Mouse (Mus musculus) adrenal gland, adult 18-20 months (tissue): Measurements from ENCODE around the gene Pla2g4a. TPM values are rescaled to one million over a fixed set of nuclear protein-coding genes. Genes with fewer than 3 reads are reported as not detected.
"Not testable (repeated sequence)": the region's sequence is repeated elsewhere in the genome, so short reads cannot be mapped to it uniquely, and the experiment has no call there.

Experiments used
- DNase-seq, 2 experiments: peaks; one replicate each; pipeline ENCODE4 v3.0.0; 2021 to 2022; ENCODE audit warnings: low spot score in 2 of 2
- total RNA-seq, 2 experiments: library from RNA; stranded (reverse); gene quantifications; 1 replicate in 1 of 2; 2 replicates in 1 of 2; pipeline ENCODE4 v1.2.3; 2021

Gene Pla2g4a
- total RNA-seq, 2 experiments from 2014 or later, result 4.3 to 5.2 TPM

DNA sequence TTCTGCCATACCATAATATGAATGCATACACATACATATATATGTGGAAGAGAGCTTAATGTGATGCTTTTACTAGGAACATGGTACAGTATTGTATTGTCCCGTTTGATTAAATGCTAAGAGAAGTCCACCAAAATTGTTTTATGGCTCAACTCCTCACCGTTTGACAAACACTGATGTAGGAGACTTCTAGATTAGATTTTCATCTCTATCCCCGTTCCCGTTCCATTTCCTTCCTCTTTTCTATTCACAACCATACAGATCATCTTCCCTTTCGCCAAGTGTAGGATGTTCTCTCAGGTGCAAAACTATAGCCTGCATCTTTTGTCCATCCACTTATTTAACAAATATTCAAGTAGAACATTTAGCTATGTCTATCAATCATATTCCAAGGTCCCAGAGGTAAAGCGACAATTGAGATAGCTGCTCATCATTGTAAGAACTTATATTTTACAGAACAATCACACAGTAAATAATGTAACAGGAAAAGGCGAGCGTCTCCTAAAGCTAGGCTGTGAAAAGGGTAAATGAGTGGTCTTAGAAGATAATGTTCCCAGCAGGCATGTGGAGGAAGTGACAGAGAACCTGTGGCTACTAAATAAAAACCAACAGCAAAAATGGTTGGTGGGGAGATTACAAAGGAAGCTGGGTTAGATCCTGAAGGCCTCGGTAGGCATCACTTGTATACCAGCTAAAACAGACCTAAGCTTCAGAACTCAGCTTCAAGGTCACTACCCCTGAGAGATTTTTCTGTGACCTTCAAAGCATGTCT is 21.6 kb downstream of the Pla2g4a start:
- no peak for DNase-seq

DNA sequence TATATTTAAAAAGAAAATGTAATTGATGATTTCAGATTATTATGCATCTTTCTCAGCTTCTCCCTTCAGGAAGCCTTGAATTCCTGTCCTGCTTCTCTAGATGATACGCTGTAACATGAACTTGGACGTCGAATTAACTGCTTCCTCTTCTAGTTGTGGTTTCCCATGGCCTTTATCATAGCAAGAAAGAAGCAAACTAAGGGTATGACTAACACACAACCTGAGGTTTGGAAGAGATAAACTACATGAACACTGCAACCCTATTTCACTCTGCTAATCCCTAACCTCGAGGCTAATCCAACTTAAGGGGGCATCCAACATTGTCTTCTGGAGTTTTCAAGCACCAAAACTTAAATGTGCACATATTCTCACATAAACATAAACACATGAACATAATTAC is 23.3 kb downstream of the Pla2g4a start:
- no peak for DNase-seq

DNA sequence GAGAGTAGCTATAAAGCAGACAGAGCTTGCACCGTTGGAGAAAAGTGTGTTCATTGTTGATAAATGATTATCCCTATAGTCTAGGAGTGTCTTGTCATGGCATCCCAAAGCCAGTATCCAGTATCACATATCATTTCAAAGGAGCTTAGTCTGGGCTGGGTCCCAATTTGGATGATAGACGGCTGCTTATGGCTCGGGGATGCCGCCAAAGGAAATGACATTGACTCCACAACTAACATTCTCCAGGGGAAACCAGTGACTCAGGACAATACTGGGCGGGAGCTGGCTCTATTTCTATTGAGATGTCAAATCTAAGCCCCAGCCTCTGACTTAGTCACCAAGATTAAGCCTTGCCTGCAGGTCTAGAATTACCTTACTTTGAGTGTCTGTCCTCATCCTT is 31.9 kb downstream of the Pla2g4a start:
- DNase-seq, result no peak

DNA sequence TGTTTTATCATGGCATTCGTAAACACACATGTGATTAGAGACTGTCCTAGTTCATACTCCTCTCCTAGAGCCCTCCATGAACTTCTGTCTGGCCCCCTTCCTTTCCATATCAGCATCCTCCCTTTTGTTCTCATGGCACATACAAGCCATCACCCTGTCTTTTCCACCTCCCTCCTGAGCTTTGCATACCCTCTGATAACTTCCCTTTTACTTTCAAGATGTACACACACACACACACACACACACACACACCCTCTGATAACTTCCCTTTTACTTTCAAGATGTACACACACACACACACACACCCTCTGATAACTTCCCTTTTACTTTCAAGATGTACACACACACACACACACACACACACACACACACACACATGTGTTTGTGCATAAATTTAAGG is 37.4 kb downstream of the Pla2g4a start:
- DNase-seq, result not testable (repeated sequence)

DNA sequence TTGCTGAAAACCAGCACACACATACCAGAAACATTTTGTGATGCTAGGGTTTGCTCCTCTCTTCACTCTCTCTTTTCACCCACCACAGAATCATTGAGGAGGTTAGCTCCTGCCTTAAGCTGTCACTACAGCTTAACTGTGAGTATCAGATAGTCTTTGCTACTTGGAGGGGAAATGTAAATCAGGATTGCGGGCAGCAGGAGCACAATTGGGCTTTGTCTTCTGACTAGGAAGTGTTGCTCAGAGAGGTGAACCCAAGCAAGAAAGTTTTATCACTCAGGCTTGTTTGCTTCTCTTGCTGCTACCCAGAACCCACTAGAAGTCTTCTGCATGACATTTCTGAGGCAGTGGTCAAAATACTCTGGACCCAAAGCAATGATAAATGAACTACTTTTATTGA is 38.9 kb downstream of the Pla2g4a start:
- DNase-seq, result no peak

DNA sequence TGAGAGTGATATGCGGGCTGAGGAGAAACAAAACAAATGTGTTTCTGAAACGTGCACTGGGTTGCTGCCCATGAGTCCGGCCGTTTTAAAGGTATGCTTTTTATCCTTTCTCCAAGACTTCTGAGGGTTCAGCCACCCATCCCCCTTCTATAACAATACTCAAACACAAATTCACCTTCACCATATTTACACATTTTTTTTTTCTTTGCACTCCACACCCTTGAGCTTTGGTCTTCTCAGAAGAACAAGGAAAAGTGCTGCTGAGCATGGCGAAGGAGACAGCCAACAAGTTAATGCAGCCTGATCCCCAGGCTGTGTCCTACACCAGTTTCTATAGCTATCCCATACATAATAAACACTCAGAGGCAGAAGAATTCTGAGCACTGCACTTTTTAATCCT is 39.8 kb downstream of the Pla2g4a start:
- DNase-seq, result no peak

DNA sequence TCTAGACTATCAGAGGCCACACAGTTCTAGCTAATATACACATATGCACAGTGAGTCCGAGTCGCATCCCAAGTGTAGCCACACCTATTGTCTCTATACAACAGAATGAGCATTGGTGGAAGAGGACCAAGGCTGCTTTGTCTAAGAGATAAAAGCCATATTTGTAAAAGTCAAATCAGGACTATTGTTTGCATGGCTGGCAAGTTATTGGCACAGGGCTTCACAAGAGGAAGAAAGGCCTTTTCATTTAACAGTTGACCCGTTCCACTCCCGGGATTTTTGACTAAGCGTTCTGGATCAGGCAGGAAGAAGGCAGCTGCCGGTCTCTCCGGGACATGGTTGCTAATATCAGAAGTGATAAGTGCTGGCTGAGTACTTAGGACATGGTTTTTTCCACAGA is 41.8 kb downstream of the Pla2g4a start:
- DNase-seq, result no peak

DNA sequence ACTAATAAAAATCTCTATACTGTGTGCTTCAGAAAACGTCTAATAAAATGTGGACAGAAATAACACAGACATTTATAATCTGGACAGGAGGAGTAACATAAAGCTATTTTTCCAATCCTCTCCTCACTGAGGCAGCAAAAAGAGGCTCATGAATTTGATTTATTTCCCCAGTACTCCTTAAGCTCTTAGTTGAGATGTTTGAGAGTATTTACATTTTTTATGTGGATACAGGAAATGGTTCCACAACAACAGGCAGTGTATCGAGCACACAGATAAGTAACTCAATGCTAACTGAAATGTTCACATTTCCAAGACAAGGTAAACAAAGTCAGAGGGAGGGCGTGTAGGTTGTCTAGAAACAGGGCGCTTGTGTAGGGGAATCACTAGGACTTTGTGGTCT is 48.1 kb downstream of the Pla2g4a start:
- DNase-seq, result no peak

DNA sequence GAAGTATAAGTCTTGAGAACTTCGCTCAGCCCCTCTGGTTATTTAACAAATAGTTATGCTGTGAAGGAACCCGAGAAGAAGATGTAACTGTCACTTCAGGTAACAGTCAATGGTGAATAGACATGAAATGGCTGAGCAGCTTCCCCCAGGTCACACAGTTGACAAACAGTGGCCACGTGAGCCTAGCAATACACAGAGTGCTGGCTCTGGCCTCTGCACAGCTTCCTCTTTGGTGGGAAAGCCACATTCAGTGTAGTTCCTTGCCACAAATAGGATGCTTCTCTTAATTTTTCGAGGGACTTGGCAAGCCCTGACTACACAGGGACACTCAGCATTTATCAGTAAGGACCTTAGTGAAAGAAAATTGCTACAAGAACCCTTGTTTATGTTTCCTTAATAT is 50.0 kb downstream of the Pla2g4a start:
- DNase-seq, result no peak

DNA sequence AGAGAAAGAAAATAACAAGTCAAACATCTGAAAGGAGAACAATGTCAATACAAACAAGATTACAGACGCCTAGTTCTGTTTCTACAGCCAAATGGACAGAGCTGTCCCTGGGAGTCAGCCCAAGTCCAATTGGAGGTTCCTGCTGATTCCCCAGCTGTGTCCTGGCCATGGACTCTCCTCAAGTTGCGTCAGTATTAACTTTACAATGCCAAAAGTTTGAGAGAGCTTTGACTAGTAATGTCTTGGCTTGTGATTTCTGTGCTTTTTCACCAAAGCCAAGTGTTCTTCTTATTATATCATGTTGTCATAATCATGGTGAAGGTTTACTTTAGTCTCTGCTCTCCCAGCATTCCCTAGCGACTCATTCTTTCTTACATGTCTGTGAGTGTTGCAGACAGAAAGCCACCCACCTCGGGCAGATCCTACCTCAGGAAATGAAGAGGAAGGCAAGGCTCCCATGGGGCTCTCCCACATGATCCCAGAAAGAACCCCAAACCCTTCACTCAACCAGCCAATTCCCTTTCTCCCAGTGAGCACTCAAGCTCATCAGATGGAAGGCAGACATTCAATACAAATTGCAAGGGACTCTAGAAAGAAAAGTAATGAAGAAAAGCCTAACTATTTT is 63.0 kb downstream of the Pla2g4a start:
- no peak for DNase-seq

DNA sequence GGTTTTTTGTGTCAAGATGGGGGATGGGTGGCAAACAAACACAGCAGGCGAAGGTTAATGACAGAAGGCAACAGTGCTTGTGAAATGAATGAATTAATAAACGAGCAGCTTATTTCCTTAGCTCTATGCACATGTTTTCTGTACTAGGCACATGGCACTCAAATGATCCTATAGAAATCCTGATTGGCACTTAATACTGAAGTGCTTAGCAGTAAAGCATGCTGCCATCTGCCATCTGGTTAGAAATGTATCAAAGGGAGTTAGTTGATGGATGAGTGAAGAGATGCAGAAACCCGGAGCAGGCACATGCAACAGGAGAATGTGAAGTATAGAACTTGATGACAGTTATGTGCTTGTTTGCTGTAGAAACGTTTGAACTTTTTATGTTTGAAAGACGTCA is 64.5 kb downstream of the Pla2g4a start:
- DNase-seq, result no peak

DNA sequence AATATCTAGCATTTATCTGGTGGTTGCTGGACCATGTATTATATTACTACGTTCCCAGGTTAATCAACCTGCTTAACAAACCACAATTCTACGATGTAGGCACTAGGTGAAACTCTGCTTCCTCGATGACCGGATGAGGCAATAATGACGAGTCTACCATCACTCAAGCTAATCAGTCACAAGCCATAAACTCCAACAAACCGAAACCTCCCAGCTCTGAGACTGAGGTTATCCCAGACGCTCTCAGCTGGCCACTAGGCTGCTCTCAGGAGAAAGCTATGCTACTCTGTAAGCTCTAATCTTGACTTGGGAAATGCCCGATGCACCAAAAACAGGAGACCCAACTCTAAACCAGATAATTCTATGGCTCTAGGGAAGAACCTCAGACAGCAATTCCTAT is 66.2 kb downstream of the Pla2g4a start:
- no peak for DNase-seq

DNA sequence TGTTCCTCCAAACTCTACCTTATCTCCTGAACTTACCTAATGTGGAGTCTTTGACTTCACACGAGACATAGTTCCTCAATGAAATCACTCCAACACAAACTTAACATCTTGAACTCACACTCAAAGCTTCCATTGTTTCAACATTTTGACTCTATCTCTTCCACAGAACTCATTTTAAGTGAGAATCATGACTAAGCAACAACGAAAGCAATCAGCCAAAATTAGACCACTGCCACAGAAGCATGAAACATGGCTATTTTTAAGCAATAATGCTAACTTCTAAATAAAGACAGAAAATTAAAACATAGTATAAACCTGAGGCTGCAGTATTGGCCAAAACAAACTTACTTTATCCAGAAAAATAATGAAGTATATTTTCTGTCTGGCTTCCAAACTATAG is 67.2 kb downstream of the Pla2g4a start:
- DNase-seq, result no peak

DNA sequence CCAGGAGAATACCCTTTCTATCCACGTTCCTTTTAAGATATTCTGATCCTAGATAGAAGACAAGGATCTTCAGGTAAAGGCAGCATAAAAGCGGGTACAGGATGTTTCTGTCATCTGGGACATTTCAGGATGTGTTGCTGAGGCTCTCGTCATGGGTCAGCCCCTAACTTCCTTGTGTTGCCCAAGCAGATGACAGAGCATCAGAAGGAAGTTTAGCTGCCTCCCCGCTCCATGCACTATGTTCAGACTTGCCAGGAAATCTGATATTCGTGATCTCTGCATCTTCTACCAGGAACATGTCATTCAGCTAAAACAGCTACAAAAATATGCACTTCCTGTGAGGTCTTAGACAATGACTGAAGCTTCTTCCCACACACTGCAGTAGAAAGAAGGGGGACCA is 70.0 kb downstream of the Pla2g4a start:
- DNase-seq, result no peak

DNA sequence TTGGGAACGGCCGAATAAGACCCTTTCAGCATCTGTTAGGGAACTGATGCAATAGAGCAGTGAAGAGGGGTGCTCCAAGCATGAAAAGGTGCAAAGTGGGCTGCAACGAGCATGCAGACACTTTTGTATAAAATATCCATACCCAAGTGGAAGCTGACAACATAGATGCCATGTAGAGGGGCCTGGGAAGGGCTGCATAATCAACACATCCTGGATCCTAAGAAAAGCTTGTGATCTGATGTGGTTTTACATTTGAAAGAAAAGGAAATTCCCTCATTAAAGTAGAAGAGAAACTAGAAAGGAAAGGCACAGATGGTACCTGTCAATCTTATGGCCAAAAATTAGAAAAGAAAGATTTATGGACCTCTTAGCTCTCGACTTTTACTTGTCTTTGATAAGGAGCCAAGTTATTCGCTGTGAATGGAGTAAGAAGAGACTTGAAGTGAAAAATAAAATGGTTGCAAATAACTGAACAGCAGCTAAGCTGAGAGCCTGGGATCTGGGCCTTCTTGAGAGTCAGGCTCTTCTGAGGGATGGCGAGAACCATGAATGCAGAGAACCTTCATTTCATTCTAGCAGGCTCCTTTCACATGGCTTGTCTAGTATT is 78.6 kb downstream of the Pla2g4a start:
- no peak for DNase-seq

DNA sequence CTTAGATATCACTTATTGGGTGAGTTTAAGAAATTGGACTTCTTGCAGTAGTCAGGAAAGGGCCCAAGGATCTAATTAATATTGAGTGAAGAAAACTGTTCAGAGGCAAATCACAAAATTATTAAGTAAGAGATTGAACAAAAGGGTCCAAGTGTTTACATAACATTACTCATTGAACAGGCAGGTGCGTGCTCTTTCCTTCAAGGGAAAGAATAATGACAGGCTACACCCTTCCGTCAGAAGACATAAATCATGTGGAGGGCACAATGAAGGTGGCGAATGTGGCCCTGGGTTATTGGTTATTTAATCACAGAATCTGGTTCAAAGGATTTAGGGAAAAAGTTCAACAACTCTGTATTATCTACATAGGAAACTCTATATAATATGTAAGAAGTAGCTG is 82.9 kb downstream of the Pla2g4a start:
- no peak for DNase-seq

DNA sequence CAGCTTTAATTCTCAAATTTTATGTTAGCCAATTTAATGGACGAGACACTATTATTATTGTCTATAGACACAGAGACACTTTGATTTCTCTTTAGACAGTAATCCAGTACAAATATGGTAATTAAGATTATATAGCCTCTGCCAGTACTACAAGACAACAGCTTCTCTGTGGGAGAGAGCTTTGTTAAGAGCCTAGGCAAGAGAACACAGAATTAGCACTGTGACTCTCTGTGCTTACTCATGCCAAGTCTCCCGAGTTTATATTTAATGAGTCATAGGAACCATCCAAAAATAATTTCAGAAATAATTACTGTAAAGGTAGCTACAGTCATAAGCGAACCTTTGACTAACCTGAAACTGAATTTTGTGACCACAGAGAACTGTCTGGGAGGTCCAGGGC is 84.6 kb downstream of the Pla2g4a start:
- no peak for DNase-seq

DNA sequence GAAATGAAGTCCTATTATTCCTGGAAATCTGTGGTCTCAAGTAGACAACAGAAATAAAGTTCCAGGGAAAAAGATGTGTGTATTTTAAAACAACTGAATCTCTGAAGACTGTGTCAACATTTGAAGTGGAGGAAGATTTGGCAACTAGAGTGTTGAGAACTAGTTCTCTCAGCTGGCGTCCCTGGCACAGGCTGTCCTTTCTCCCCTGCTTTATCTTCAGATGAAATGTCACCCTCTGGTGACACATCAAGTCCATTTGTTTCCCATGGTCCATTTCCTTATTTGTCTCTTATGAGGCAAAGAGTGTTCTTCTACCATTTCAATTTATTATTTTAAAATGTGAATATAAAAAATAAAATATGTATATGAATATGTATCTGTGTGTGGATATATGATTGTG is 89.5 kb downstream of the Pla2g4a start:
- DNase-seq, result no peak

DNA sequence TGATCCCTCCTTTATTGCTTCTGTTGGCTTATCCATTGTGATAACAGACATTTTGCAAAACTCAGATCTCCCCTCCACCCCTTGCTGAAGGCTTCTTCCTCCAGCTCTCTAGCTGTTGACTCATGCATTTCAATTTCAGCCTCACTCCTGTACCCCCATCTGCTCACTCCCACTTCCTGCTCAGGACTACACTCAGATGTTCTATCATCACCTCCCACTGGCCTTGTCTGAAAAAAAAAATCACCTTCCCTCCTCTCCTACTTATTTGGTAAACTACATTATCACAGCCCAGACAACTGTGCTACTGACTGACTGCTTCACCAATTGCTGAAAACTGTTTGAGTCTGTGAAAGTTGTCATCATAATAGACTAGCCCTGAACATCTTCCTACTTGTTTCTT is 93.8 kb downstream of the Pla2g4a start:
- no peak for DNase-seq

DNA sequence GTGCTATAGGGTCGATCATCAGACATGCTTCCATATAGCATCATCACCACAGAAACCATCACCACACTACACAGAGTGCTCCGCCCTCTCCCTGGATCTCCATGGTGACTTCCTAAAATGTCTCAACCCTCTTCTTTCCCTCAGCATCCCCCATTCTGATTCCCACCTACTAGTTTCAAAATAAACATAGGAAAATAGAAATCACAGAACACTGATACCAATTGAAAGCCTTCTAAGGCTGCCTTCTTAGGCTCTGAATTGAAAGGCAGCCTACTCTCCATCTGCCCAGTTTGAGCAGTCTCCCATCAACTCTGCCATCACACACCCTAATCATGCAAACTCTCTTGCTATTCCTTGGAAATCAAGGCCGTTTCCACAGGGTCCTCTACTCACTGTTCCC is 94.9 kb downstream of the Pla2g4a start:
- DNase-seq, result no peak

DNA sequence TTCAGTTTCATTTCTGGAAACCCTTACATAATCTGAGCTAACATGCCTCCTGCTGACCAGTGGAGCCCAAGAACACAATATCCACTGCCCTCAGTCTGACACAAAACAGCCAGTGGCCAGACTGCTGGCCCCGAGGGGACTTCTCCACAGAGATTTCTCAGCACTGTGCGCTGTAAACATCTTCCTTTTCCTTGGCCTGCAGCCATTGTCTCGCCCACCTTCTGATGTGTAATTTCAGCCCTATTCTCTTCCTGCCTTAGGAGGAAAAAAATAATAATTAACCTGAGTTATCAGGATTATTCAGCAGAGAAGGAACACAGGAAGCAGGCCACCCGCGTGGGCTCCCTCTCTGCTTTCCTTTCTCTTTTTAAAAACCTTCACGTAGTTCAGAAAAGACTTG is 98.3 kb downstream of the Pla2g4a start:
- DNase-seq, result no peak

DNA sequence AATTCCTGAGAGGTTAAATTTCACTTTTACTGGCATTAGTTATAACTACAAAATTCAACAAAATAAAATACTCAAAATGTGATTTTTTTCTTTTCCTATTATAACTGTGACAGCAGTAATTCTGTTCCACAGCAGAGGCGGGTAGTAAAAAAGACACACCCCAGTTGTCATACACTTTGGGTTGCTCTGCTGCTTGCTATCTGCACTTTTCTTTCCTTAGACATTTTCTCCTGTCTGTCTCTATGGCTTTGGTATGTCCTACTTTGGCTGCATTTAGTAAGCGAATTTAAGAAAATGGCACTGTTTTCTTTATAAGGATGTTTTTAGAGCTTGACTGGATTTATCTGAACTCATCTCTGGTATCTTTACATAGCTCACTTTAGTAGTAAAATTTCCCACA is 98.9 kb downstream of the Pla2g4a start:
- no peak for DNase-seq

DNA sequence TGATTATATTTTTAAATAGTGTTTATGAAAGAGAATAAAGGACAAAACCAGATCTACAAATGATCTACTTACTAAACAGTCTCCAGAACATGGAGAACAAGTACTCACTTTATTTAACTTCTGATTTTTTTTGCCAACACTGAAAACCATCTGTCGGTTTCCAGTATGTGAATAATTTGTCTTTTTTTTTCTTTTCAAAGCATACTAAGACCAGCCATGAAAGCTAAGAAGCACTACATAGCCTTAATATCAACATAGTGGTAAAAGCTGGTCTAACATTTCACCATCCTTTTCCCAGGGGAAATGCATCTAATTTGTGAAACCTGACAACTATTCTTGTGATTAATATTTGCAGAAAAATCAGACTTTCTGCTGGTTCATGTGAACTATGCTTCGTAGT is 99.5 kb downstream of the Pla2g4a start:
- DNase-seq, result no peak
